Comparison of ENCODE assay signal across 8 mouse cellular contexts in the genomic region with DNA sequence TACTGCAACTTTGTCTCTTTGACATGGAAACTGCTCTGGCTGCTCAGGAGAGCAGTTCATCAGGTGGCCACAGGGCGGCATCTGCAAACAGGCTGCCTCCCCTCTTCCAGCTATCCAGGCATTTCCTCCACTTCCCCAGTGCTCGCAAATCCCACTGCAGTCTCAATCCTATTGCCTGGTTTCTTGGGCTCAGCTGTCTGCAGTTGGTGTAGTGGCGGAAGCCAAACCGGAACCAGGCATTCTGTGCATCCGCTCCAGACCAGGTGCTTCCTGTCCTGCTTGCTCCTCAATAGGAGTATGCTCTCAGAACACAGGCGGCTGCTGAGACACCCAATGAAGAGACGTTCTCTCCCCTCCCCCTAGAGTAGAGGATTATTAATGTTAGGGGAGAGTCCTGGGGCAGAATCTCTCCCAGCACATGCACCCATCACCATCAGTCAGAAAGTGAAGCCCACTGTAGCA. TPM values are rescaled to one million over a fixed set of nuclear protein-coding genes. Genes with fewer than 3 reads are reported as not detected.
DNase-seq lines count a peak whose midpoint lies in the region; ATAC-seq lines count a peak whose summit lies in the region.

No protein-coding gene starts in this region.

- H3K9ac ChIP-seq in forebrain, embryonic 12.5 days = no peak overlapping the region

- intact Hi-C loops in heart, postnatal 14 days (cut with DNase I) = loop anchor here (2.0 to 5.0 kb wide), 2 partner anchors 38 to 113 kb away; partner anchors contain the start of gene Ier2

- H3K27ac ChIP-seq in forebrain, embryonic 12.5 days = 0 out of 2 replicates have a peak overlapping the region, but pooled peaks have one; percentile 5

- peaks cover 20% of the 10 kb centered on the region for H3K4me1 ChIP-seq in forebrain, embryonic 12.5 days

- 67% methylated on average over 7 of the region's 7 CpGs for WGBS in forebrain, embryonic 12.5 days

- H3K9me3 ChIP-seq in forebrain, embryonic 12.5 days = no peaks in the 10 kb centered on the region

- H3K4me2 ChIP-seq in forebrain, embryonic 12.5 days = no peak overlapping the region

- peak; percentile 75 to 84 for DNase-seq in adrenal gland, adult (ENCODE audit: inconsistent age in 2 of 2, low spot score in 1 of 2)
- no peak for DNase-seq in adrenal gland, postnatal 4 days (ENCODE audit: low spot score in 2 of 2)
- DNase-seq in adrenal gland, postnatal 14 days = peak; percentile 73
- peak; percentile 76 to 77 for DNase-seq in heart, postnatal 14 days
- DNase-seq in layer of hippocampus, adult 9-11 months = peak; percentile 83
- DNase-seq in lung, postnatal 14 days = peak; percentile 68
- peak; percentile 74 to 81 for DNase-seq in spleen, postnatal 36 days (ENCODE audit: low spot score in 2 of 2)

- no peak overlapping the region for H3K4me3 ChIP-seq in forebrain, embryonic 12.5 days (replicated peaks)

- no peak for ATAC-seq in forebrain, embryonic 12.5 days (ENCODE audit: low FRiP score)

- peaks cover 42% of the 10 kb centered on the region for H3K36me3 ChIP-seq in forebrain, embryonic 12.5 days (replicated peaks)

- H3K27me3 ChIP-seq in forebrain, embryonic 12.5 days = peaks cover 51% of the 10 kb centered on the region

RNA-seq across cellular contexts. Expression of gene Lyl1, which starts 1.4 kb away (rescaled TPM):
- total RNA-seq in adrenal gland, postnatal 4 days (2021) = 1 to 10 TPM; 6.5 to 7.2 TPM
- 4.2 and 9.4 TPM in 2 replicates for total RNA-seq in adrenal gland, postnatal 14 days (2021)
- polyA plus RNA-seq in forebrain, embryonic 12.5 days (2016; fragmentation: Nextera tagmentation; extraction: Ambion mirVana) = 3.1 and 3.9 TPM in 2 replicates
- total RNA-seq in heart, postnatal 14 days (2021) = 1 to 10 TPM; 5.8 to 6.7 TPM

RNA-seq across cellular contexts. Expression of gene Nacc1, which starts 12.2 kb away (rescaled TPM):
- total RNA-seq in adrenal gland, postnatal 4 days (2021) = 10 to 100 TPM; 88.9 to 89.0 TPM
- total RNA-seq in adrenal gland, postnatal 14 days (2021) = 68.3 and 68.8 TPM in 2 replicates
- 22.8 and 26.6 TPM in 2 replicates for polyA plus RNA-seq in forebrain, embryonic 12.5 days (2016; fragmentation: Nextera tagmentation; extraction: Ambion mirVana)
- total RNA-seq in heart, postnatal 14 days (2021) = 10 to 100 TPM; 35.6 to 40.5 TPM

RNA-seq across cellular contexts. Expression of gene Trmt1, which starts 13.8 kb away (rescaled TPM):
- total RNA-seq in adrenal gland, postnatal 4 days (2021) = 100 to 1,000 TPM; 122 to 124 TPM
- total RNA-seq in adrenal gland, postnatal 14 days (2021) = 62.2 and 67.9 TPM in 2 replicates
- polyA plus RNA-seq in forebrain, embryonic 12.5 days (2016; fragmentation: Nextera tagmentation; extraction: Ambion mirVana) = 55.4 and 59.6 TPM in 2 replicates
- 10 to 100 TPM; 32.5 to 35.2 TPM for total RNA-seq in heart, postnatal 14 days (2021)

RNA-seq across cellular contexts. Expression of gene G430095P16Rik, which starts 22.9 kb away (rescaled TPM):
- 1 to 10 TPM; 1.2 TPM for total RNA-seq in adrenal gland, postnatal 4 days (2021)
- 0.52 and 0.90 TPM in 2 replicates for total RNA-seq in adrenal gland, postnatal 14 days (2021)
- 2.2 and 3.5 TPM in 2 replicates for polyA plus RNA-seq in forebrain, embryonic 12.5 days (2016; fragmentation: Nextera tagmentation; extraction: Ambion mirVana)
- total RNA-seq in heart, postnatal 14 days (2021) = under 1 TPM; 0.54 to 0.69 TPM

RNA-seq across cellular contexts. Expression of gene Ier2, which starts 37.2 kb away (rescaled TPM):
- total RNA-seq in adrenal gland, postnatal 4 days (2021) = 10 to 100 TPM; 35.1 to 35.3 TPM
- total RNA-seq in adrenal gland, postnatal 14 days (2021) = 45.5 and 55.7 TPM in 2 replicates
- polyA plus RNA-seq in forebrain, embryonic 12.5 days (2016; fragmentation: Nextera tagmentation; extraction: Ambion mirVana) = 53.7 and 62.2 TPM in 2 replicates
- total RNA-seq in heart, postnatal 14 days (2021) = 10 to 100 TPM; 26.2 to 29.4 TPM

Comparison
In these comparisons a context has a peak if more than half of its experiments do, and no peak if none do; other contexts are left out.
1. DNase-seq: peak in adrenal gland, adult (2 of 2), adrenal gland, postnatal 14 days (single experiment), heart, postnatal 14 days (2 of 2), layer of hippocampus, adult 9-11 months (single experiment), lung, postnatal 14 days (single experiment) and spleen, postnatal 36 days (2 of 2); none in adrenal gland, postnatal 4 days (0 of 2).